Mouse (Mus musculus) MEL (cell line): Measurements from ENCODE around the gene Rgmb.

ENCODE experiments used
- CTCF ChIP-seq, 3 experiments: IDR thresholded peaks in 2 of 3; conservative IDR thresholded peaks in 1 of 3; 2 replicates each; pipeline ENCODE4 v1.5.1; 2011 to 2012; ENCODE audit warnings: low read length in 3 of 3, low read depth in 2 of 3, mild to moderate bottlenecking in 2 of 3, improper control_type of control experiment in 1 of 3, inconsistent platforms in 1 of 3, mixed read lengths in 1 of 3, moderate library complexity in 1 of 3; ENCODE audit not compliant: control insufficient read depth in 1 of 3, insufficient read depth in 1 of 3, poor library complexity in 1 of 3, severe bottlenecking in 1 of 3
- GATA1 ChIP-seq: IDR thresholded peaks from 2 replicates; pipeline ENCODE4 v1.6.1; 2011; ENCODE audit warnings: low read depth, low read length, improper control_type of control experiment
- HCFC1 ChIP-seq: IDR thresholded peaks from 2 replicates; pipeline ENCODE4 v1.6.1; 2012; ENCODE audit warnings: low read depth, mild to moderate bottlenecking, inconsistent platforms, low read length, improper control_type of control experiment, moderate library complexity
- POLR2A ChIP-seq, 2 experiments: IDR thresholded peaks; 2 replicates each; pipeline ENCODE4 v1.6.1; 2011 to 2012; ENCODE audit warnings: low read length in 2 of 2, mild to moderate bottlenecking in 2 of 2, control low read depth in 1 of 2, improper control_type of control experiment in 1 of 2, low read depth in 1 of 2, moderate library complexity in 1 of 2; ENCODE audit not compliant: control insufficient read depth in 1 of 2, insufficient read depth in 1 of 2, poor library complexity in 1 of 2
- POLR2AphosphoS5 ChIP-seq: IDR thresholded peaks from 2 replicates; pipeline ENCODE4 v1.6.1; 2012; ENCODE audit warnings: low read depth, borderline replicate concordance, mild to moderate bottlenecking, inconsistent platforms, low read length, moderate library complexity, mixed read lengths

DNA sequence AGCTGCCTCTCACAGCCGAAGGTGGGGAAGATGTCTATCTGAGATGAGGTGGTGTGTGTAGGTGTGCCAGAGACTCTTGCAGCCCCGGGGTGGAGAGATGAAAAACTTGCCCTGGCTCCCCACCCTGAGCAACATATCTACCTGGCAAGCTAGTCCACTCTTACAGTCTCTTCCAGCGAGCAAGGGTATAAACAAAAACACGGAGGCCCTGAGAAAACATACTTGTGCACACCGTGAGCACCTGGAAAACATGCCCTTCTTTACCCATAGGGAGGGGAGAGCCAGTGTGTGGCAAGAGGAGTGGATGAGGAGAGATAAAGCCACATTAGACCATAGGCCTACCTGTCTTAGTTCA lies 13.8 kb downstream of the Rgmb start:
- TF ChIP-seq POLR2A (IDR thresholded peaks at IDR 0.05; ENCODE audit: control insufficient read depth in 1 of 2, insufficient read depth in 1 of 2, low read depth in 1 of 2, low read length in 2 of 2, poor library complexity in 1 of 2) (no peak), CTCF (IDR thresholded peaks at IDR 0.05 in 2 of 3, conservative IDR thresholded peaks at IDR 0.05 in 1 of 3; ENCODE audit: control insufficient read depth in 1 of 3, insufficient read depth in 1 of 3, low read depth in 2 of 3, low read length in 3 of 3, poor library complexity in 1 of 3, severe bottlenecking in 1 of 3) (no peak), POLR2AphosphoS5 (no peak), GATA1 (no peak), HCFC1 (no peak)
